Mouse (Mus musculus) hindbrain, embryonic 11.5 days (tissue): ENCODE measurements around the gene Prdx6b. TPM values are rescaled to one million over a fixed set of nuclear protein-coding genes. Genes with fewer than 3 reads are reported as not detected.

ENCODE experiments used
- ATAC-seq: fragments of 200-750 bp; cut with Nextera tagmentation; 2 replicates; pipeline ENCODE4 v1.8.0; 2017; ENCODE audit warnings: mild to moderate bottlenecking, moderate TSS enrichment, moderate library complexity; ENCODE audit not compliant: low FRiP score
- DNase-seq: peaks from one replicate; pipeline ENCODE4 v3.0.0-alpha.2; 2015; ENCODE audit warnings: low spot score
- H3K27ac ChIP-seq: fragments of 300-500 bp; sonication (generic); 2 replicates; pipeline ENCODE4 v1.5.1; 2014; ENCODE audit warnings: mild to moderate bottlenecking, low read depth, low read length
- H3K27me3 ChIP-seq: fragments of 300-500 bp; sonication (generic); 2 replicates; pipeline ENCODE4 v1.6.1; 2014; ENCODE audit warnings: mild to moderate bottlenecking, low read length, moderate library complexity, mixed read lengths; ENCODE audit not compliant: control insufficient read depth, insufficient read depth
- H3K36me3 ChIP-seq: fragments of 300-500 bp; sonication (generic); 2 replicates; pipeline ENCODE4 v1.6.1; 2014; ENCODE audit warnings: mild to moderate bottlenecking, low read length, moderate library complexity, mixed read lengths; ENCODE audit not compliant: control insufficient read depth, insufficient read depth
- H3K4me1 ChIP-seq: fragments of 300-500 bp; sonication (generic); replicated peaks from 2 replicates; pipeline ENCODE4 v1.6.1; 2014; ENCODE audit warnings: low read length, mixed read lengths; ENCODE audit not compliant: control insufficient read depth, insufficient read depth
- H3K4me2 ChIP-seq: fragments of 300-500 bp; sonication (generic); replicated peaks from 2 replicates; pipeline ENCODE4 v1.6.1; 2014; ENCODE audit warnings: mild to moderate bottlenecking, low read depth, low read length
- H3K4me3 ChIP-seq: fragments of 300-500 bp; sonication (generic); 2 replicates; pipeline ENCODE4 v1.5.1; 2014; ENCODE audit warnings: low read depth, low read length
- H3K9ac ChIP-seq: fragments of 300-500 bp; sonication (generic); 2 replicates; pipeline ENCODE4 v1.6.1; 2014; ENCODE audit warnings: low read depth, low read length
- H3K9me3 ChIP-seq: fragments of 300-500 bp; sonication (generic); 2 replicates; pipeline ENCODE4 v1.6.1; 2016; ENCODE audit warnings: low read length; ENCODE audit not compliant: control insufficient read depth
- WGBS: fragments of 180-500 bp; shearing (Covaris S2); extraction: QIAGEN DNeasy Blood & Tissue Kit; methylation state at CpG from one replicate; pipeline ENCODE4 v1.1.7; 2014; 5-methylcytosine and 5-hydroxymethylcytosine counted together
- polyA plus RNA-seq: library from polyadenylated mRNA; unstranded; fragments of >200 nt; fragmentation: Nextera tagmentation; extraction: Ambion mirVana; gene quantifications from 2 replicates; pipeline ENCODE4 v1.2.1, GENCODE M21; 2014

Prdx6b gene
- polyA plus RNA-seq, 1 experiment from 2014 or later = not detected

DNA sequence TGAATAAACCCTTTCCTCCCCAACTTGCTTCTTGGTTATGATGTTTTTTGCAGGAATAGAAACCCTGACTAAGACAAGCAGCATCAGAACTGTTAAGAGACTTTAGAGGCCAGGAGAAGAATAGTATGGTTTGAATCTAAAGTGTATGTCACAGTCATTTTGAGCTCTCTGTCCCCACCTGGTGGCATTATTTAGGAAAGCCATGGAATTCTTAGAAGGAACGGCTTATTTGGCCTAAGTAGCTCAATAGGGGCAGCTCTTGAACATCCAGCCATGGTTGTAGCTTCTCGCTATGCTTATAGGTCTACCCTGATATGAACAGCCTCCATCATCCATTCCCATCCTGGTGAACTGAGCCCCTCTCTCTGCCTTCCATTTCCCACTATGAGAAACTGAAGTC lies 17.1 kb upstream of the Prdx6b start:
- H3K4me2 ChIP-seq = no peak overlapping the region
- DNase-seq (peak; percentile 67), ATAC-seq (peak; percentile 38; the same call in 1 of the 2 replicates)
- H3K4me1 ChIP-seq = no peaks in the 10 kb centered on the region
- no peak overlapping the region for H3K9ac ChIP-seq
- no peaks in the 10 kb centered on the region for H3K27me3 ChIP-seq
- H3K36me3 ChIP-seq = no peaks in the 10 kb centered on the region
- H3K4me3 ChIP-seq = no peak overlapping the region
- no peaks in the 10 kb centered on the region for H3K9me3 ChIP-seq
- 55% methylated on average over 2 of the region's 2 CpGs for WGBS
- H3K27ac ChIP-seq = no peak overlapping the region

DNA sequence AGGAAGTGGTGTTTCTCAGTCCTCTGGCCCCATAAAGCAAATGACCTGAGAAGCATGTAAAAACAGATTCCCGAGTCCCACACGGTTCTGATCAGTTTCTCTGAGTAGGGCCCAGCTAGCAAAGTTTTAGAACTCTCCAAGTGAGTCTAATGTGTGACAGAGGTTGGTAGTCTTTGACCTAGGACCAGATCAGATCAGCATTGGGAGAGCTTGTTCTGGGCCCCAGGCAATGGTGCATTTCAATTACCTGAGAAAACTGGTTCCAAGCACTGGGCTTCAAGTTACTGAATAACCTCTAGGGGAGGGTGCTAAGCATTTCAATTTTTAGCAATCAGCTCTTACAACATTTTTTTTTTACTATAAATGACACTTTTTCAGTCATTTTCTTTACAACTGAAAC lies 10.1 kb upstream of the Prdx6b start:
- Histone ChIP-seq H3K9ac (no peak overlapping the region), H3K27ac (no peak overlapping the region), H3K4me2 (no peak overlapping the region), H3K27me3 (no peaks in the 10 kb centered on the region), H3K4me3 (no peak overlapping the region), H3K4me1 (no peaks in the 10 kb centered on the region), H3K36me3 (no peaks in the 10 kb centered on the region), H3K9me3 (no peaks in the 10 kb centered on the region)
- DNase-seq (no peak), ATAC-seq (no peak)
- 83% methylated on average over 2 of the region's 2 CpGs for WGBS

GRCm38 (mm10) chr2:80286397-80286796 lies 5.9 kb upstream of the Prdx6b start:
- no peak overlapping the region for H3K4me3 ChIP-seq
- no peak overlapping the region for H3K27ac ChIP-seq
- no peaks in the 10 kb centered on the region for H3K4me1 ChIP-seq
- no peaks in the 10 kb centered on the region for H3K36me3 ChIP-seq
- no peak overlapping the region for H3K9ac ChIP-seq
- 91% methylated on average over 4 of the region's 4 CpGs for WGBS
- no peaks in the 10 kb centered on the region for H3K27me3 ChIP-seq
- DNase-seq = no peak
- ATAC-seq = no peak
- H3K4me2 ChIP-seq = no peak overlapping the region
- H3K9me3 ChIP-seq = no peaks in the 10 kb centered on the region

- no peak overlapping the region for H3K9ac ChIP-seq
- no peak overlapping the region for H3K27ac ChIP-seq
- no peaks in the 10 kb centered on the region for H3K9me3 ChIP-seq
- DNase-seq (no peak), ATAC-seq (no peak)
- H3K4me3 ChIP-seq = no peak overlapping the region
- no peaks in the 10 kb centered on the region for H3K36me3 ChIP-seq
- WGBS = 91% methylated on average over 3 of the region's 3 CpGs
- no peaks in the 10 kb centered on the region for H3K27me3 ChIP-seq
- no peaks in the 10 kb centered on the region for H3K4me1 ChIP-seq
- no peak overlapping the region for H3K4me2 ChIP-seq
Measured at GRCm38 (mm10) chr2:80298334-80298733, 6.1 kb downstream of the Prdx6b start.

GRCm38 (mm10) chr2:80300806-80301205 lies 8.5 kb downstream of the Prdx6b start:
- 86% methylated on average over 4 of the region's 4 CpGs for WGBS
- no peaks in the 10 kb centered on the region for H3K27me3 ChIP-seq

DNA sequence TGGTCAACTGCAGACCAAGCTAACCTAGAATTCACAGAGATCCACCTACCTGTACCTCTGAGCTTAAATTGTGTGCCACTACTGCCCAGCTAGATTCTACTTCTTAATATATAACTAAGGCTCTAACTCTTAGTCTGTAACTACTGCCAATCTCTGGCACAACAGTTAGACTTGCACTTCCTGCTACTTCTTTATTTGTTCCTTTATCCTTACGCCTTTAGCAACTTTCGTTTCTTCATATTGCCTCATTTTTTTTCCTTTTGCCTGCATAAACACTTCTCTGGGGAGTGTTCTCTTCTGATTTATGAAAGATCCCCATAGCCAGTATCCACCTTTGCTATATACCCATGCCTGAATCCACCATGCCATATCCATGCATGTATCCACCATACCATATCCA lies 11.7 kb downstream of the Prdx6b start:
- H3K4me1 ChIP-seq = no peaks in the 10 kb centered on the region
- no peaks in the 10 kb centered on the region for H3K9me3 ChIP-seq
- ATAC-seq (no peak), DNase-seq (no peak)
- no peaks in the 10 kb centered on the region for H3K27me3 ChIP-seq
- no peak overlapping the region for H3K4me3 ChIP-seq
- 96% methylated on average over 2 of the region's 2 CpGs for WGBS
- no peak overlapping the region for H3K4me2 ChIP-seq
- H3K9ac ChIP-seq = no peak overlapping the region
- no peak overlapping the region for H3K27ac ChIP-seq
- no peaks in the 10 kb centered on the region for H3K36me3 ChIP-seq

More at GRCm38 (mm10) chr2:80300806-80301205, 8.5 kb downstream of the Prdx6b start:
- no peak for ATAC-seq
- DNase-seq = no peak
- Histone ChIP-seq H3K4me3 (no peak overlapping the region), H3K27ac (no peak overlapping the region), H3K4me2 (no peak overlapping the region), H3K9me3 (no peaks in the 10 kb centered on the region), H3K36me3 (no peaks in the 10 kb centered on the region), H3K4me1 (no peaks in the 10 kb centered on the region), H3K9ac (no peak overlapping the region)

DNA sequence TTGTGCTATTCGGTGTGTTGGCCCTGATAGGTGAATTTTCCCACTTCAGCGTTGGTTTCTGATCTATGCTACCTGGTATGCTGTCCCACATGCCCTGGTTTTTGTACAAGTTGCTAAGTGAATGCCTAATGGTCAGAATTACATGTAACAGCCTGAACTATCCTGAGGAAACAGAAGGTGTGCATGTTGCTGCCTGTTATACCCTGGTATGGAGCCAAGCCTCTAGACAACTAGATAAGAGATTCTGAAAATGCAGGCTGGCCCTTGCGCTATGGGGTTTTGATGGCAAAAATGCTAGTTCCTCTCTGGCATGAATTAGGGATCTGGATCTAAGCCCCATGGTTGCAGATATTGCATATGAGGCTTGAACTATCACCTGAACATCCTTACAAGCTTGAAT lies 15.4 kb downstream of the Prdx6b start:
- WGBS = 90% methylated on average over 3 of the region's 3 CpGs
- ATAC-seq = no peak
- H3K4me1 ChIP-seq = no peaks in the 10 kb centered on the region

GRCm38 (mm10) chr2:80309775-80310174 lies 17.5 kb downstream of the Prdx6b start:
- no peak for DNase-seq
- Histone ChIP-seq H3K9me3 (no peaks in the 10 kb centered on the region), H3K4me2 (no peak overlapping the region), H3K9ac (no peak overlapping the region), H3K27ac (no peak overlapping the region), H3K27me3 (no peaks in the 10 kb centered on the region), H3K4me3 (no peak overlapping the region), H3K36me3 (no peaks in the 10 kb centered on the region), H3K4me1 (peaks cover 1% of the 10 kb centered on the region)
- ATAC-seq = no peak
- WGBS = 83% methylated on average over 4 of the region's 4 CpGs

More for the DNA sequence above, 15.4 kb downstream of the Prdx6b start:
- no peak overlapping the region for H3K4me2 ChIP-seq
- no peak for DNase-seq
- H3K27me3 ChIP-seq = no peaks in the 10 kb centered on the region
- H3K36me3 ChIP-seq = no peaks in the 10 kb centered on the region
- H3K4me3 ChIP-seq = no peak overlapping the region
- no peak overlapping the region for H3K9ac ChIP-seq
- H3K9me3 ChIP-seq = no peaks in the 10 kb centered on the region
- H3K27ac ChIP-seq = no peak overlapping the region

DNA sequence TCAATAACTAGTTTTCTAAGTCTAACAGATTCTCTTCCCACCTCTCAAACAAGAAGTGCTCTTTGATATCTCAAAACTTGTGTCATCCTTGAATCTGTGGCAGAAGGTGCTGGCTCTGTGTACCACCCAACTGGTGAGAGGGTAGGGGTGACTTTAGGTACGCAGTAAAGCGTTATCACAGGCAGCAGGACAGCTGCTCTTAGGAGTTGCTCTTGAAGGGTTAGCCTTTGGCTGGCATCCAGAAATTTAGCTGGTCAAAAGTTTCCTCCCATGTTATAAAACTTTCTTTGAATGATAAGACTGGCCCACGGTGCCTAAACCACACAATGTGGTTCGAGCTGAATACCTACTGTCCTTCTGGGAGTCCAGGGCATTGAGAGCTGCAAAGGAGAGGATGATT lies 18.5 kb downstream of the Prdx6b start:
- no peak overlapping the region for H3K4me3 ChIP-seq
- H3K9me3 ChIP-seq = no peaks in the 10 kb centered on the region
- DNase-seq (no peak), ATAC-seq (no peak)
- no peaks in the 10 kb centered on the region for H3K36me3 ChIP-seq
- no peak overlapping the region for H3K4me2 ChIP-seq
- no peak overlapping the region for H3K27ac ChIP-seq
- H3K9ac ChIP-seq = no peak overlapping the region
- no peaks in the 10 kb centered on the region for H3K27me3 ChIP-seq
- H3K4me1 ChIP-seq = peaks cover 3% of the 10 kb centered on the region
- WGBS = 80% methylated on average over 4 of the region's 4 CpGs
